Mouse (Mus musculus): ENCODE measurements around the gene Lepr.

Lepr gene

DNA sequence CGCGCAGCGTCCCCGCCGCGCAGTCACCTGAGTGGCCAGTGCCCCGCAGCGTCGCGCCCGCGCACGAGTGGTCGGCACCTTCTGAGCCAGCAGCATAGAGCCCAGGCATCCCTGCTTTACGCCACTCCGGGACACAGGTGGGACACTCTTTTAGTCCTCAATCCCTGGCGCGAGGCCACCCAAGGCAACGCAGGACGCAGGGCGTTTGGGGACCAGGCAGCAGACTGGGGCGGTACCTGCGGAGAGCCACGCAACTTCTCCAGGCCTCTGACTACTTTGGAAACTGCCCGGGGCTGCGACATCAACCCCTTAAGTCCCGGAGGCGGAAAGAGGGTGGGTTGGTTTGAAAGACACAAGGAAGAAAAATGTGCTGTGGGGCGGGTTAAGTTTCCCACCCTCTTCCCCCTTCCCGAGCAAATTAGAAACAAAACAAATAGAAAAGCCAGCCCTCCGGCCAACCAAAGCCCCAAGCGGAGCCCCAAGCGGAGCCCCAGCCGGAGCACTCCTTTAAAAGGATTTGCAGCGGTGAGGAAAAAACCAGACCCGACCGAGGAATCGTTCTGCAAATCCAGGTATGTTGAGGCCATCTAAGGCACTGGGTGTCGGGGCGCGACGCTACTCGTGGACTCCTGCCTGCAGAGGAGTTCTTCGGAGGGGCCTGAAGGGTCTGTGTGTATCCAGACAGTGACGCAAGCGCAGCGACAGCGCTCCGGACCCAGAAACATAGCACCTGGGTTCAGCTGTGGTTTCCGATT, at the start of gene Lepr:
Gene Lepr, plus strand, starts transcription at position 38 of the 755 bp plus-strand sequence.
- no peak for DNase-seq (ENCODE audit: low spot score)

DNA sequence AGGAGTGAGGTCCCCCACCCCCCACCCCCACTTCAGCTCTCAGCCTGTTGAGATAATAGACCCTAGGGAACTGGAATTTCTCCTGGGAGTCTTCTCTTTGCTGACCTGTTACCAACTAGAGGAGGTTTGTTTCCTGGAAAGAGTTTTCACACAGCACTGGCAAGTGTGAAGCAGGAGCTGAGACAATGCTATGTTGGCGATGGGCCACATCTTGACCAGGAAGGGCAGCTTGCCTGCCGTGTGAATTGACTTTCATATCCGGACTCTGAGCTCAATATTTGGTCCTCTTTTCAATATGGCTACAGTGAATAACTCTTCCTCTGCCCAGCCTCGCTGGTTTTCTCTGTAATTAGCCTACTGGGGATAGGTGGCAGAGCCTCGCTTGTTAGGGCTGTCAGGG, 48.0 kb upstream of the Lepr start:
- no peak for DNase-seq (ENCODE audit: low spot score)

DNA sequence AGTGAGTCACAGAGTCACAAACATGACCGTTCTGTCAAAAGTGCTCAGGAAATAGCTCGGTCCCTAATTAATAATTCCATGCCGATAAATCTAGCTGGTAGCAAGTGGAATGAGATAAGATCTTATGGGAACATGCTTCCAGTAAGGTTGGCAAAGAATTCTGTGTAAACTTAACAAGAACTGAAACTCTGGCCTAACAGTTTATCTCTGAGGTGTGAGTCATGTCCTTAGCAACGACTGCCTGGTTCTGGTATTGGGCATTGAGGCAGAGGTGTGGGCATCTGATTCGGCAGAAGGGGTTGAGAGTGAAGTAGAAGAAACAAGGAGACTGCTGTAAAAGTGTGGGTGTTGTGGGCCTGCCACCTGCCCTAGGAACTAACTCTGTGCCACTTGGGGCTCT, 47.4 kb upstream of the Lepr start:
- DNase-seq (ENCODE audit: low spot score) = no peak

DNA sequence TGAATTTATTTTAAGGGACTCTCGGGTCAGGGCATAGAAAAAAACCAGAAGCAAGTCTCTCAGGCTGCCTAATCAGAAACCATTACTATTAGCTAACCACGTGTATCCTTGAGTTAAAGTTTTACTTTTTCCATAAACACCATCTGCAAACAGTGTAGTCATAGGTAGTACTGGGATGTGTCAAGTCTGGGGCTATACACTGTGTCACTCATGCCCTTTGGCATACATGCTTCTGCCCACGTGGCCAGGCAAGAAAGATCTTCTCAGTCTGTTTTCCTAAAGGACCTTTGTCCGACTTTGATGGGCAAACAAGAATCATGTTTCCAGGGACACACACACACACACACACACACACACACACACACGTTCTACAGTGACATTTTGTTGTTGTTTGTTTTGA, 42.4 kb upstream of the Lepr start:
- DNase-seq (ENCODE audit: low spot score) = no peak

DNA sequence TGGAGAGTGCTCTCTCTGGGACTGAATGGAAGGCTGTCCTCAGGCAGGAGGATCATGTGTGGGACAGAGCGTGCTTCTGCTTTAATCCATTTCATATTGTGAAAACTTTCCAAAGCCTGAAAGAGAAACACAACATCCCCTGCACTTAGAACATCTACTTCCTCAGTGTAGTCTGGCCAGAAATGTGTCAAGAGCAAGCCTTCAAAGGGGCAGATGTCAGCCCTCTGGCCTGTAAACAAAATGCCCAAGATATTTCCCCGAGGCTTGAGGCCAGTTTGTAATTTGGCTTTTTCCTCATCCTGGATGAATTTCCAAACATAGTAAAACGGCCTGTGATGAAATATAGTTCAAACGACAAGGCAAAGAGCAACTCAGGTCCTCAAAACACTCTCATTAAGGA, 41.5 kb upstream of the Lepr start:
- DNase-seq (ENCODE audit: low spot score) = no peak

DNA sequence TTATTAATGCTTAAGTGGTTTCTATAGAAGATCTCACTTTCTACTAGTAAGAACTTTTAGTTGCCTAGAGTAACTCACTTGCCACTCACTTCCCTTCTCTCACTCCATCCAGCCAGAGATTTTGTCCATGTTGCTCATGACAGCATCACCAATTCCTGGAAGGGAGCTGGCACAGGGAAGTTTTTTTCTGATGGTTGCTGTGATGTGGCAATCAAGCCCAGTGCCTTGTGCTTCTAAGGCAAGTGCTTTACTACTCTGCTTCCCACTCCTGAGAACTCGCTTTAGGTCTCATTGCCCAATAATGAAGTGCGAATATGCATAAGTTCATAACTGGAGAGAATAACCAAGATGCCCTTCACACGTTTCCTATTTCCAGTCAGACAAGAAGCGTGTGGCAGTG, 34.6 kb upstream of the Lepr start:
- DNase-seq (ENCODE audit: low spot score) = no peak

DNA sequence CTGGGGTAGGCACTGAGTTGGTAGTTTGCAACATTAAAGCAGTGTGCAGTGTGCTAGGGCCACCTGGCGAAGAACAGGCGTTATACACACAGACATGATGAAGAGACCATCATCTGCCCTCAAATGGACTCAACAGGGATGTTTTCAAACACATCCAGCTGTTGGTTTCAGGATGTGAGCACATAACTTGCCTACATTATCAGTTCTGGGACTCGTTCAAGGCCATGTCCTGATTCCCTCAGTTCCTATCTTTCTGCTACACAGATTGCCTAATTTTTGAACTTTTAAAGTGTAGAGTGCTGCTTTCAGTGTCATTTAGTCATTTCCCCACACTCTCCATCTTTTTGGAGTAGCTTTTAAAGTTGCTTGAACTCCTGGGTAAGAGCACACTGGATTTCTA, 34.1 kb upstream of the Lepr start:
- no peak for DNase-seq (ENCODE audit: low spot score)

DNA sequence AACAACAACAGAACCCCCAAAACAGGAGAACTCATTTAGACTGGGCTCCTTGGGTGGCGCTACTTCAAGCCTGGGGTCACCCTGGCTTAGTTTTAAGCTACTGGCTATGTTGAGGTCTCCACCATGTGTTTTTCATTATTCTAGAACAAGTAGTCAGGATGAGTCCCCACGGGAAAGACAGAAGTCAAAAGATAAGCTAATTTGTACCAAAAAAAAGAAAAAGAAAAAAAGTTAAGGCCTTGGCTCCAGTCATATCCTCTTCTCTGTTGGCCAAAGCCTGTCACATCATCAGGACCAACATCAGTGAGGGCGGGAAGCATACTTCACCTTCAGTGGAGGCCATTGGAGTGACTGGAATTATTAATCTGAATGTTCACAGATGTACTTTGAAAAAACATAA, 32.4 kb upstream of the Lepr start:
- no peak for DNase-seq (ENCODE audit: low spot score)

DNA sequence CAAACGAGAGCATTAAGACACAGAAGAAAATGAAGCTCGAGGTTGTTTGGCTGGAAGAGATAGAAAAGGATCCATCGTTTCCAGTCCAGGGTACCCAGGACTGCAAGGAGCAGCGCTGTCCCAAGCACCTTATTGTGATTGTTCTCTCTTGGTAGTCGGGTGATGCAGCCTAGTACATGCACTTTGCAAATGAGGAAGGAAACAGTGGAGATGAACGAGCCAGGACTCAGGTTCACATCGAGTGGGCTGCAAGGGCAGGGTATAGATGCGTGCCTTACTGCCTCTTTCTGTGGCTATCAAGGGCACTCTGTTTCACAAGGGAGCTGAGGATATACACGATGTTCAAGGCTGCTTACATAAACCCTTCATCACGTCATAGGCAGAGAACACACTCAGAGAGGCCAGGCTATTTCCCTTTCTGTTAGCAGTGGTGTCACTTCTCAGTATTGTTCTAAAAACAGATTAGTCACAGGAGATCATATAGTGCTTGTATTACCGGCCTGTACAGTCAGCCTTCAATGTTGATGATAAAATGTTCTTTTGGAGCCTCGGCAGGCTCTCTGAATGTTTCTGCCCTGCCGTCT, 30.9 kb upstream of the Lepr start:
- no peak for DNase-seq (ENCODE audit: low spot score)

DNA sequence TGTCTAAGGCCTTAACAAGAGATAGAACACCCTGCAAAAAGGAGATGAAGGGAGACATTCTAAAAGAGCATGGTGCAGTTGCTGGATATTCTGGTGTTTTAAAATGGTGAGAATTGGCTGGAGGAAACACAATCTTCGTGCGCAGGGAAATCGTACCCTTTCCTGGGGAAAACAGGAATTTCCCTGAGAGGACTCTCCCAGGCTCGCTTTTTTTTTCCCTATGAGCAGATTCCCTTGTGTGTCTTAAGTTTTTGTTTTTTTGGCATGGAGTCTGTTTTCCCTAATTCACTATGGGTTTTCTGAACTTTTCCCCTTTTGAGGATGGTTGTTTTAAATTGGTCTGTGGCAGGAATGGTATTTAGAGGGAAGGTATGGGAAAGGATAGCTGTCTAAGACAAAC, 28.0 kb upstream of the Lepr start:
- DNase-seq (ENCODE audit: low spot score) = no peak

DNA sequence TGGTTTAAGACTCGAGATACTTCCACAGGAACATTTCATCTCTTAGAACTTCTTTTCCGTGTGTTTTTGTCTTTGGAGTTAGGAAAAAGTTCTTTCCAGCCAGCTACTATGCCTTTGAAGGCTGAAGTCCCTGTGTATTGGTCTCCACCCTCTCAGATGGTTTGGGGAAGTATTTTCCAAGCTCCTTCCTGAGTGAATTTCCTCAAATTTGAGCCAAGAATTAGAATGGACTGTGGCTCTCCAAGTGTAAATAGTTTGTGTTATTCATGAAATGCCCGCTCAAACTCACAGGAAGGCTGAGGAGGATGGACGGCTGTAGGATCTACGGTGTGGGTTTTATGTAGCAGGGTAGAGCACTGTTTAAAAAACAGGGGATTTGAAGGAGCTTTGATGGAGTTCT, 27.6 kb upstream of the Lepr start:
- DNase-seq (ENCODE audit: low spot score) = no peak

DNA sequence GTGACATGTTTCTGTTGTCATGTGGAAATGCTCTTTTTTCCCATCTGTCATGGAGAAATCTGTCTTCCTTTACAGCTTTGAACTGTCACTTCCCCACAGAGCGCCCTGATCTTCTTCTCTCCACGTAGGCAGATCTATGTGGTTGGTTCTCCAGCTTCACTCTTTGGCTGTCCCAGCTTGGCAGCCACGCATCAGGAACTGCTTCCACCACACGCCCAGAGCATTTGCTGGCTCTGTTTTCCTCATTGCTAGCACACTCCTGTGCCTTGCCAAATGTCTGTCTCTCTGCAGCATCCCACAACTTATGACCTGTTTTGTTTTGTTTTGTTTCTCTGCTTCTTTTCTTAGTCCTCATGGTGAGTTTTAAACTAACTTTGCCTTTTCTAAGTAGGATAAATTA, 24.3 kb upstream of the Lepr start:
- no peak for DNase-seq (ENCODE audit: low spot score)

DNA sequence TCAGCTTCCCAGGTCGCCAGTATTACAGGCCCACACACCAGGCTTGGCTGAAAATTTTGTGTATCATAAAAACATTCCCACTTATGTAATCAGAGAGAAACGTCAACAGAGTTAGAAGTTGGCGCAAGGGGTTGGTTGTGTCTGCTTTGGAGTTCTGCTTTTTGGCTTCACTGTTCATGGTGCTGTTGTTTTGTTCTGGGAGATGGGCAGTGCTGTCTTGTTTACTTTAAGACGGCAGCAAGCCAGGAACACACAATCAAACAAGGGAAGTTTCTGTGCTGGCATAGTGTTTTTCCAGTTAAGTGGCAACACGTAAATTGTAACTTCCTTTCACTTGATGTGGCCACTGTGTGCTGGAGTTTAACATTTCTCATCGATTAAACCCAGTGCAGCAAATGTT, 22.7 kb upstream of the Lepr start:
- DNase-seq (ENCODE audit: low spot score) = no peak

DNA sequence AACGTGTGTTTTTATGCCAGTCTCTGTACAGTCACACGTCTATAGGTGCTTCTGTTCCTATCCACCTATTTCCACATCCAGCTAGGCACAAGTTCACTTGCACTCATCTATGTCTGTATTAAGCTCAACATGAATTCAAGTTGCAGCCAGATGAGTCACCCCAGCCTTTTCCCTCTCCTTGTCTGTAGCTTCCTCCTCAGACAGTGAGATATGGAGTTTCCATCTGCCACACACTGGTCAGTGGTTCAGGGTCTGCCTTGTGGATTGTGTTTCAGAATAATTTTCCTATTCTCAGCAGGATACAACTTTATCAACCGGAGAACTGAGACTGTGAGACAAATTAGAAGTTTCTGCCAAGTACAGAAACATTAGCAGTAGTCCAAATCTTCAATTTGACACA, 20.0 kb upstream of the Lepr start:
- no peak for DNase-seq (ENCODE audit: low spot score)

DNA sequence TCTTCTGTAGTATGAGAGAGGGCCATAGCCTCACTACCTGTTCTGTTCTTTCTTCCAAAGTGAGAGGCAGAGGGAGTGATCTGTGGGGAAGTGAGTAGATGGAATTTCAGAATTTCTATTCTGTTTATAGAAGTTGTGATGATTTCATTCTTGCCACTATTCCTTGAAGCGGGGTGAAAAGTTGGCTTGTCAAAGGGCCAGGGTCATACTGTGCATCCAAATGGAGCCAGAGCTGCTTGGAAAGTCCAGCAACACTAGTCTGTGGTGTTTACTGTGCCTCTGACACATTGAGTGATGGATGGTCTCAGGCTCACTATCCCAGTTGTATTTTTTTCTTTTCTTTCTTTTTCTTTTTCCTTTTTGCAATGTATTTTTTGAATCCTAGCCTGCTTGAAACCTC, 17.8 kb upstream of the Lepr start:
- DNase-seq (ENCODE audit: low spot score) = no peak

DNA sequence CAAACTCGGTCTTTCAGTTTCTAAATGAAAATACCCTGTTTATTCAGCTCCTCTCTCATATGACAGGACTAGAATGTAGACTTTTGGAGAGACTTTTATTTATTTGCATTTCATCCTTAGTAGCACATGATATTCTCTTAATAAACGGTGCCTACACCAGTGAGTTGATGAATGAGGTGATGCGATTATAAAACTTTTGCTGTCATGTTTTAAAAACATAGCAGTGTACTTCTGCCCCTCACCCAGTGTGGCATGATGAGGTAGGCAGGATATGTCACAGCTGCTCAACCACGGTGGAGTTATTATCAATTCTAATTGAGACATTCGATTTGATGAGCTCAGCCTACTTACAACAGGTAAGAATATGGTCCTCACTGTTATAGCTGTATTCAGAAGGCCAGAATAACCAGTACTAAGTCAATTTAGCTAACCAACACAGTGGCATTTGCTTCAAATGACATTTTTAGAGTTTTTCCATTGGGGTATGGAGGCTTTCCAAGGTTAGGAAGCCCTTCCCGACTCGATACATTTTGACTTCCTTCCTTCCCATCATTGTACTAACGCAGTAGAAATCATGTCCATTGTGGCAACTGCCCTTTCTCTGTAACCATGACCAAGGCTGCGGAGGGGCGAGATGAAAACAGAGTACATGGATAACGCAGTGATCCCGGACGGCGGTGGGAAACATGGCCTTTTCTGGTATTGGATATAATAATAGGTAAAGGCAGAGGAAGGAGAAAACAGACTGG, 16.1 kb upstream of the Lepr start:
- no peak for DNase-seq (ENCODE audit: low spot score)

DNA sequence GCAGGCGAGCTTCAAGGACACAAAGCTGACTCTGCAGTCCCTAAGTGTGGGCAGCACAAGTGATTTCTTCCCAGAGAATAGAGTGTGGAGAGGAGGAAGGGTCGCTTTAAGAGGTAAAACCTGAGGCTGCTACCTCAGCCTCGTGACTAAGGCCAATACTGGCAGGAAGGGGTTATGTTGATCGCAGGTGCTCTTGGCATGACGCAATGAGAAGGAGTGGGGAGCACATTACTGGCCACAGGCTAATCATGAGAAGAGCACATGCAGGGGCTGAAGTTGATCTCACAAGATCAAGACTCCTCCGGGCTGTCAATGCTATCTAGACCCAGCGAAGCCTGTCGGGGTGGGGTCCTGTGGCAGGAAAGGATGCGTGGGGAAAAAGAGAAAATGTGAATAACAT, 11.9 kb upstream of the Lepr start:
- no peak for DNase-seq (ENCODE audit: low spot score)

DNA sequence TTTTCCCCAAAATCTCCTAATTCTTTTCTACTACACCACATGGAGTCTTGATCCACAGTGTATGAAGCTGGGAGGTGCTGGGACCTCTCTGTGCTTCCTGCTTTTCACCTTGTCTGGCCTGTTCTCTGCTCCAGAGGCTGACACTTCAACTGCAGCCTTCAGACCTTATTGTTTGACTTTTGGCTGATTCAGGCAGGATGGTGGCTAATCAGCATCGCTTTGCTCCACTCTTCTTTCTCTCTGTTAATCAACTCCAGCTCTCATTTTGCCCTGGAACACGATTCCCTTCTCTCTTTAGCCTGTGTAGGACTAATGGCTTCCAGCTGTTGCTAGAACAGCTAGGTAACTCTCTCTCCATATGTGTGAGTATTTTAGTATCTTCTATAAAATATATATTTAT, 10.0 kb upstream of the Lepr start:
- no peak for DNase-seq (ENCODE audit: low spot score)

DNA sequence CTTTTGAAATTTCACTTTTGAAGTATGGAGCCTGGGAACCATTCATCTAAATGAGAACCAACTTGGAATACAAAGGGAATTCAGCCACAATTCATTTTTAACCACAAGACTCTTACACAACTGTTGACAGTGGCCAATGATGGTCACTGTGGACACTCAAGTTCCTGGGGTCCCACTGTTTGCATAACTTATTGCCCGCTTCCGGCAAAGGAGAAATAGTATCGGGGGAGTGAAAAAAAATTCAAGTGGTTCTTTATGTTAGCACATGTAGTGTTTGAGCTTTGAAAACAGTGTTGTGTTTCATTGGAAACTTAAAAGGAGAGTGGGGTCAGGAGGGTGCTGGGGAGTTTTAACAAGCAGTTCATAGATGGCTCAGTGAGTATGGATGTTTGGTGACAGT, 9.3 kb upstream of the Lepr start:
- DNase-seq (ENCODE audit: low spot score) = no peak

DNA sequence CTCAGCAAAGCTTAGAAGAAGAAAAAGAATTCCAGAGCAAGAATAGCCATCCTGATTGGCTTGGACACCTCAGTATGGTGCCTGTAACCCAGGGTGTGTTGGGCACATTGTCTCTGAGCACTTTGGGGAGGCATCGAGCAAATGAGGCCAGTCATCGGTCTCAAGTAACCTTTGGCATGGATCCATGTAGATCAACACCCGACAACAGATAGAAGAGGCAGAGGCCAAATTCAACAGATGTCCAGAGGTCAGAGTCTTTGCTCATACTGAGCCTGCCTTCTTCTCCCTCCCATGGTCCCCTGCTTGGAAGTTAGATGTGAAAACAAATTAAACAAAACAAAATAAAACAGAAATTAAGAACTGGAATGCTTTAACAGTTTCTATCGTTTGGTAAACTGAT, 6.8 kb upstream of the Lepr start:
- DNase-seq (ENCODE audit: low spot score) = no peak

DNA sequence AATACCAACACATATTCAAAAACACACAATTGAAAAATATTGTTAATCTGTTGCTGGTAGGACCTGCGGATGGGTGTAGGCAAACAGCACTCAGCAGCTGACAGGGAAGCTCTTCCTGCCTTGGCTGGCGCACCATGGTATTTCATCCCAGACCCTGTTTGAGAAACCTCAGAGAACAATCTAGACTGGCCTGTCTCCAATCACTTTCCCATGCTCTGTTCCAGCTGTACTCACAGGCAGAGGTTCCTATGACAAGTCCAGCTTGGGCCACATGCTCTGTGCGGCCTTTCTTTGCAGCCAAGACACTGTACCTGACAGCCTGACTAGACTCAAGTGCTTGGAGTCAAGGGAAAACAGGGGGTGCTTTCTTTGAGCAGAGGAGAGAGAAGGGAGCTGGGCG, 6.1 kb upstream of the Lepr start:
- no peak for DNase-seq (ENCODE audit: low spot score)

DNA sequence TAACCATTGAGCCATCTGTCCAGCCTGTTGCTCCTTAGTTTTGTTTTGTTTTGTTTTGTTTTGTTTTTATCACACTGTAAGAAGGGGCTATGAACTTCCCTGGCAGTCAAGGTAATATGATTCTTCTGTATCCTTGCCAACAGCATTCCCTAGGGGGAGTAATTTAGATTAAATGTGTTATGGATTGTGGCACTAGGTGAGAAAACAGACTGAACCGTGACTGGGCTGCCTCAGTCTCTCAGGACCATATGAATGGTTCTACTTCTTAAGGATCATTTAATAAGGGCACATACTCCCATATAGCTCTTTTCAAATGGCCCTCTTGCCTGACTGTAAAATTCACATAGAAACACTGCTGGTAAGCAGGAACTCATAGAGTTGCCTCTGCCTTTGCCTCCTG, 4.6 kb upstream of the Lepr start:
- no peak for DNase-seq (ENCODE audit: low spot score)

DNA sequence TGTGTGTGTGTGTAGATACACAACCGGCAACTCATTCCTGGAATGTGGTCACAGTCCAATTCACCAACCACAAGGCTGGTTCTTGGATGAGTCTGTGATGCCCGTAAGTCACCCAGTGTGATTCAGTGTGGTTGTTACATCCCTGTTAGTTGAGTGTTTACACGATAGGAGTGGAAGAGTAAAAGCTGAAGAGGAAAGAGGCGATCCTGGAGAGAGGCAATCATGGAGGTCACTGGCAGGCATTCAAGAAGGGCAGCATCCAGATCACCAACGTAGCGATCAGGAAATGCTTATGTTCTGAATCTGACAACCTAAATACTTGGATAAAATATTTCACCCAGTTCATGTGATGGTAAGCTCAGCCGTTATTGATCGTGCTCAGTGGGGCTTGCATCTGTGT, 1.9 kb upstream of the Lepr start:
- no peak for DNase-seq (ENCODE audit: low spot score)

DNA sequence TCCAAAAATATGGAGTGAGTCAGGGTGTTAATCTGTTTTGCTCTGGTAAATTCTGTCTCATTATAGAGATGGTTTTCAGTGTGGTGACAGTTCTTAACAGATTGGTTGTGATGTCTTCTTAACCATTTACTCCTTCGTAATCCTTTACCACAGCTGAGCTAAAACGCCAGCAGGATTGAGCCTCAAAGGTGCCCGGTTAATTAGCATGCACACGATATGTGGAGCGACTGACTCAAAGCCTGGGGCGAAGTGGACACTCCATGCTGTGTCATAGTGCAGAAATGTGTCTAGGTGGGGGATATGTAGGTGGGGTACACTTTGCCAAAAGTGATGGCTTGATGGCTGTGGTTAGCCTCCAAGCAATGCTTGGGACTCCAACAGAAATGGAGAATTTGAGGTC, 1.4 kb upstream of the Lepr start:
- no peak for DNase-seq (ENCODE audit: low spot score)

All from spleen, adult 12 weeks (tissue).